Mouse (Mus musculus): ENCODE results near the gene Olfr763. TPM values are rescaled to one million over a fixed set of nuclear protein-coding genes. Genes with fewer than 3 reads are reported as not detected.
A peak's percentile ranks its signal among the peaks of the same experiment; 100 is the strongest.
"Not testable (repeated sequence)": the region's sequence is repeated elsewhere in the genome, so short reads cannot be mapped to it uniquely, and the experiment has no call there.

The Olfr763 gene
- total RNA-seq (2021): not detected in 2 replicates
- long read RNA-seq, experiment 1: 0 reads
- long read RNA-seq, experiment 2: 0 reads

DNA sequence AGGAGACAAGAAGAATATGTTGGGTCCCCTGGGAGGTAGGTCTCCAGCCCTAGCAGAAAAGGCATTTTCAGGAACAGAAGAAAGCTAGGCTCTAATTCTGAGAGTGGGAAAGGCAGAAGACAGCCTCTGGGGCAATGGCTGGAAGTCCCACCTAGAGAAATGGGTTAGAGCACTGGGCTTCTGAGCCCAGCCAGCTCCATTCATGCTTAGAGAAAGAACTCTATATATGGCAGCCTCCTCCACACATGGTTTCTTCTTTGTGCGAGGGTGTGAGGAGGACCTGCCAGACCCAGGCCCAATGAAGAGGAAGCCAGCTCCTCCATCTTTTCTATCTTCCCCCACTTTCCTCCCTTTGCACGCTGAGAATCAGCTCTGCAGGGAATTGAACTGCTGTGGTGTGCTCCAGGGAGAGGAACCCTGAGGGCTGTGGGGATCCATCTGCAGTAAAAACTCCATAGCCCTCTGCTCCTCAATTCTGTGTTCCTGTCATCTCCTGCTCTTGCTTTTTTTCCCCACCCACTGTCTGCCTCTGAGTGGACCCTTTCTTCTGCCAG is at the start of gene Olfr763:
Olfr763 (plus strand) TSS at position 504 of the 554 bp plus-strand sequence.
- DNase-seq: no peak

DNA sequence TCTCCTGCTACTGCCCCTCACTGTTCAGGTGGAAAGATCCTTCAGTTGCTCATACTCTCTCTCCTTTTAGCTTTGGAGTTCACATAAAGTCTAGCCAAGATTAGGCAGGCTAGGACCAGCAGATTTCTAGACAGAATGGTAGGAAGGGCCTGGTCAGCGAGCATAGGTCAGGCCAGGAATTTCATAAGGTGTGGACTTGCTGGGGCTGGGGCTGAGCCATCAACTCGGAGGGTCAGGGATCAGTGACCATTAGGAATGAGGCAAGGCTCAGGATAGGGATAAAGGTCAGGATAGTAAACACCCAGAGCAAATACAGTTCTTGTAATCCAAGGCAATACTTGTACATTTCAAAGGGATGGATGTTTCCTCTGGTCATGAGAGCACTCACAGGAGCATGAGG is 45.6 kb upstream of the Olfr763 start:
- no peak for DNase-seq

DNA sequence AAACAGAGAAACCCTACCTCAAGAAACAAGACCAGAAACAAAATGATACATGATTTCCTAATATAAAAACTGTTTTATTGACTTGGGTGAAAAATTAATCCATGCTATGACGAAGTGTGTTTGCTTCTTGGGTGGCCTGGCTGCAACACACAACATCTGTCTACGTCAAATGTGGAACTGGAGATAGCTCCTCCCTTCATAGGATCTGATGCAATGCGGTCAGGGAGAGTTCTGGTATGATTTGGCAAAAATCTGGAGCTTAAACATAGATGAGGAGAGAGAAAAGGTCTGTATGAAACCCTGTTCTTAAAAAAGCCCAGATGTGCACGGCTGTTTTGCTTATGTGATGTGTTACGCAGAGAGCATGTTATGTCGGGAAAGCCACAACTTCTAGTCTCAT is 44.7 kb upstream of the Olfr763 start:
- DNase-seq: no peak

- DNase-seq: no peak
These were observed 42.2 kb upstream of the Olfr763 start for GRCm38 (mm10) chr10:128968341-128968749.

DNA sequence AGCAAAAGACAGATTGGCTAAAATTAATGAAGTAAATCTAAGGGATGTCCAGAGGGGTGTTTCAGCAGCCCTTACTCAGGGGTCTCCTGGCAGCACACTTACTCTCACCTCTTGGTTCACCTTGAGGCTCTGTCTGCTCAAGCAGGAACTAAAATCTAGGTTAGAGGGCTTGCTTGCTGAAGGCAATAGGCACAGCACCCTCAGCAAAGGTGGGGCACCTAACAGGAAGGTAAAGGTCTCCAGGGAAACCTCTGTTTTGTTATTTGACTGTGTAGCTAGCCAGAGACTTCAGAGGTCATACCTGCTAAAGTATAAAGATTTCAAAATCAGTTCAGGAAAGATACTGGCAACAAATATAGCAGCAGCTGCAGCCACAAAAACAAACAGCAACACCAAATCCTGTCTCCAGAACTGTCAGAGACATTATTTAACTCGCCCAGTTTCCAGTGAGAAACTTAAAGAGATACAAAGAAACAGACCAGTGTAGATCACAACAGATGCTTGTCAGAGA is 39.8 kb upstream of the Olfr763 start:
- no peak for DNase-seq

- no peak for DNase-seq
These were observed 37.8 kb upstream of the Olfr763 start for GRCm38 (mm10) chr10:128972841-128973240.

GRCm38 (mm10) chr10:128976395-128976794 is 34.2 kb upstream of the Olfr763 start:
- DNase-seq: no peak

GRCm38 (mm10) chr10:128977522-128978114 is 33.0 kb upstream of the Olfr763 start:
- peak; percentile 62 for DNase-seq

- DNase-seq: no peak
These were observed 29.8 kb upstream of the Olfr763 start for GRCm38 (mm10) chr10:128980644-128981365.

GRCm38 (mm10) chr10:128989131-128989530 is 21.5 kb upstream of the Olfr763 start, which contains the start of gene Olfr9:
Olfr9 (plus strand) TSS chr10:128989431.
- not testable (repeated sequence) for DNase-seq

DNA sequence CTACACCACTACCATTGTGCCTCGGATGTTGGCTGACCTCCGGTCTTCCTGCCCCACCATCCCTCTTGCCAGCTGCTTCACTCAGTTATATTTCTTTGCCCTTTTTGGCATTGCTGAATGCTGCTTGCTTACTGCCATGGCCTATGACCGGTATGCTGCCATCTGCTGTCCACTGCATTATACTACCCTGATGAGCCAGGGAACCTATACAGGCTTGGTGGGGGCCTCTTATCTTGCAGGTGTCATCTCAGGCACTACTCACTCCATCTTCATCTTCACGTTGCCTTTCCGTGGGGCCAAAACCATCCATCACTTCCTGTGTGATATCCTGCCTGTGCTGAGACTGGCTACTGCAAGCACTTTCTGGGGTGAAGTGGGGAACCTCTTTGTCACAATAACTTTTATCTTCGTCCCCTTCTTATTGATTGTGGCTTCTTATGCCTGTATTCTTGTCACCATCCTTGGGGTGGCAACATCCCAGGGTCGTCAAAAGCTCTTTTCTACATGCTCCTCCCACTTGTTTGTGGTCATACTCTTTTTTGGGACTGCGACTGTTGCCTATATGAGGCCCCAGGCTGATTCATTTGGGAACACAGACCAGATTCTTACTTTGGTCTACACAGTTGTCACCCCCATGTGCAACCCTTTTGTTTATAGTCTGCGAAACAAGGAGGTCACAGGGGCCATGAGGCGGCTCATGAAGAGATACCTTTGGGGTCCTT is 20.3 kb upstream of the Olfr763 start:
- DNase-seq: not testable (repeated sequence)

DNA sequence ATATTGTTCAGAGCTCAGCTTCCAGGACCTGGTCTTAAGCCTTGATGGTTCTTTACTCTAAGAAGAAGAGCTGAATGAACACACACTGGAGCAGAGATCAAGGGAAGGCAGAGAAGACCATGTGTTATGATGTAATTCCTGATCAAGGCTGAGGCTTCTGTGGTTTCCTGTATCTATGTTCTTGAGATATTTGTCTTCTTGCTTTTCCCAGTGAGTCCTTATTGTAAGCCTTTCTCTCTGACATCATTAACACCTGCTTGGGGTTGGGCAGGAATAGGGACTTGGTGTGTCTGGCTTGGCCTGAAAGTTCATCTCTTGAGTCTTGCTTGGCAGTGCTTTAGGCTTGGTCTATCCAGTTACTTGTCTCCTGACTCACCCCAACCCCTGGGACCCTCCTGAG is 19.6 kb upstream of the Olfr763 start:
- no peak for DNase-seq

DNA sequence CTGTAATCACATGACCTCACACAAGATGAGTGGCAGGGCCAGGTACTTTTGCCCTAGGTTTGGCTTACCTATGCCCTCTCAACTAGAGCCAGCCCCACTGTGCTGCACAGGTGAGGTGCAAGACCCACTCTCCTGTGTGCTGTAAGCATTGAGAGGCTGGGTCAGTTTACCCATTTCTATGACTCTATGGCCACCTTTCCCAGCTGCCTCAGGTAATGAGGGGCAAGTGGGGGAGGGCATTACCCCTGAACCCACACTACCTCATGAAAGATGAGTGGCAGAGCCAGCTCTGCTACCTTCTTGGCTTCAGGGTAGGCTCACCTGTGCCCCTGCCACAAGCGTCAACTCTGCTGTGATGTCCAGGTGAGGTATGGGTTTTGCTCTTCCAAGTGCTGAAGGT is 14.8 kb upstream of the Olfr763 start:
- DNase-seq: no peak

- no peak for DNase-seq
These were observed 14.0 kb upstream of the Olfr763 start for GRCm38 (mm10) chr10:128996523-128997040.

DNA sequence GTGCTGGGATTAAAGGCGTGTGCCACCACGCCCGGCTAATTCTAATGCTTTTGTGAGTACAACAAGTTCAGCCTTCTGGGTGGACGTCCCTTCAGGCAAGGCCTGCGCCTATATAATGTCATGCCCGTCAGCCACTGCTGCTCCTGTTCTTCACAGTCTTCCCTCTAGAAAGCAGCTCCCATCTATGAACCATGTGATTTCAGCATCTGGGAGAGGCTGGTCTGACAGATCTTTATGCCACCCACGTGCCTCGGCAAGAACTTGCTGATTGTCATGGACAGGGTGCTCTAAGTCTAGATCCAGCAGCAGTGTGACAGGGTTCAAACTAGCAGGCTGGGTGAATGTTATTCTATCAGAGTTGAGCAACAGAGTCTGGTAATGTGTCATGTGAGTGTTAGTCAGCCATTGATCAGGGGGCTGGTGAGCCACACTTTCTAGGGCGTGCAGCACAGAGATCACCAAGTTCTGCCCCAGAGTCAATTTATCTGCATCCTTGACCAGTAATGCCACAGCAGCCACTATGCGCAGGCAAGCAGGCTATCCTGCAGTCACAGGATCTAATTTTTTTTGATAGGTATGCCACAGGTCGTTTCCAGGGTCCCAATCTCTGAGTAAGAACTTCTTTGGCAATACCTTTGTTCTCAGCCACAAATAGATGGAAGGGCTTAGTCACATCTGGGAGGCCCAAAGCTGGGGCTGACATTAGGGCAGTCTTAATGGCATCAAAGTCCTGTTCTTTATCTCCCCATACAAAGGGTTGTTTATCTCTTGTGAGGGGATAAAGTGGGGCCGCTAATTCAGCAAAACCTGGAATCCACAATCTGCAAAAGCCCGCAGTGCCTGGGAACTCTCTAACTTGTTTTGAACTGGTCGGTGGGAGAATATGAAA is 6.3 kb upstream of the Olfr763 start:
- no peak for DNase-seq

DNA sequence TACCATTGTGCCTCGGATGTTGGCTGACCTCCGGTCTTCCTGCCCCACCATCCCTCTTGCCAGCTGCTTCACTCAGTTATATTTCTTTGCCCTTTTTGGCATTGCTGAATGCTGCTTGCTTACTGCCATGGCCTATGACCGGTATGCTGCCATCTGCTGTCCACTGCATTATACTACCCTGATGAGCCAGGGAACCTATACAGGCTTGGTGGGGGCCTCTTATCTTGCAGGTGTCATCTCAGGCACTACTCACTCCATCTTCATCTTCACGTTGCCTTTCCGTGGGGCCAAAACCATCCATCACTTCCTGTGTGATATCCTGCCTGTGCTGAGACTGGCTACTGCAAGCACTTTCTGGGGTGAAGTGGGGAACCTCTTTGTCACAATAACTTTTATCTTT is 920 bp downstream of the Olfr763 start:
- DNase-seq: not testable (repeated sequence)

DNA sequence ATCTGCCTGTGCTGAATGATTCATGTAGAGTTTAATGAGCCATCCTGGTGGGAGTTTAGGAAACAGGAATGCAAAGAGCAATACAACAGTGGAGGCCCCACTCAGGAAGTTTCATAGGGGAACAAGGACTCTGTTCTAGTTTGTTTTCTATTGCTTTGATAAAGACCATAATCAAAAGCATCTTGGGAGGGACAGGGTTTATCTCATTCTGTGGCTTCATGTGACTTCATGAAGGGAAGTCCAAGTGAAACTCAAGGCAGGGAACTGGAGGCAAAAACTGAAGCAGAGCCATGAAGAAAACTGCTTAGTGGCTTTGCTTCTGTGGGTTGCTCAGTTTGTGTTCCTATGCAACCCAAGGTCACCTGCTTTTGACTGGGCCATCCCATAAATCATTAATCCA is 3.9 kb downstream of the Olfr763 start:
- no peak for DNase-seq

- no peak for DNase-seq
These were observed 12.7 kb downstream of the Olfr763 start for GRCm38 (mm10) chr10:129023319-129023718.

DNA sequence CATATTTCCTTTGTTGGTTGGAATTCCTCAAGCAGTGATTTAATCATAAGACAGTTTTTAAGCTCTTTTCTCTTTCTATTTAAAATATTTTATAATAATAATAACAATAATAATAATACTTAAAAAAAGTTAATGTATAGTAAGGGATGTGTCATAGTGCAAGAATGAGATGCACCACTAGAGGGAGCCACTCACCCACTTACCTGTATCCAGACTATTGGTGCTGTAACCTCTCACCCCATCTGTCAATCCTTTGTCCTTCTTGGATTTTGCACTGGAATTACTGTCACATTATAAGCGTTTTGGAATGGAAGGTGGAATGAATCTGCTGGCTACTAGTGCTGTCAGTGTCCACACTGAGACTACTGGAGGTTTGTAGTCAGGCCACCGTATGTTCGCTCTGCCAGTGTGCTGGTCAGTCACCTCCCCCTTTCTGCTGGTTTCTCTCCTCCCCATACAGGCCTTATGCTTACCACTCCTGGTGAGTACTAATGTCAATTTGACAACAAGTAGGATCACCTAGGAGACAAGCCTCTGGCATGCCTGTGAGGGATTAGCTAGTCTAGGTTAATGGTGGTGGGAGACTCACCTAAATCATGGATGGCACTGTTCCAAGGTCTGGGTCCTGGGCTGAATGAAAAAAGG is 15.5 kb downstream of the Olfr763 start:
- DNase-seq: peak; percentile 39

- DNase-seq: no peak
These were observed 17.8 kb downstream of the Olfr763 start for GRCm38 (mm10) chr10:129028343-129028742.

DNA sequence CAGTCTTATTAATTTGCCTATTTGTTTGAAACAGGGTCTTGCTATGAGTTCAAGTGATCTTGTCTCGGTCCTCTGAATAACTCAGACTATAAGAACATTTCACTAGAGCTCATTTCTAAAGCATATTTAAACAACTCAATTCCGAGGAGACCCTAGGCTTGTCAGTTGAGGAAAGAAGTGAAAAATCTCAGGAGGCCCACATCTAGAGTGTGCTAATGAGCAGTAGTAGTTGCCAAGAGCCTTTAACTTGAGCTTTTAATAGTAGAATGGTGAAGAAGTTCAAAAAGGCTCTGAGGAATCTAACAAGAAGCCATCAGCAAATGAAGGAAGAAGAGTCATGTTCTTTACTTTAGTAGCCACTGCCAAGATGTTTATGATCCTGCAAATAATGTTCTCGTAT is 29.2 kb downstream of the Olfr763 start, which contains the start of gene Olfr764-ps1:
Olfr764-ps1 (minus strand) TSS at position 101 of the 400 bp plus-strand sequence.
- DNase-seq: no peak

All from adrenal gland, postnatal 14 days (tissue).